Mouse (Mus musculus) CH12.LX (cell line): ENCODE data around the gene Tnnc1. TPM values are rescaled to one million over a fixed set of nuclear protein-coding genes. Genes with fewer than 3 reads are reported as not detected.

Experiments used
- DNase-seq: peaks from one replicate; pipeline ENCODE4 v3.0.0-alpha.2; 2013; ENCODE audit errors: extremely low read depth
- H3K27ac ChIP-seq: 2 replicates; pipeline ENCODE4 v1.5.1; 2012; ENCODE audit warnings: low read depth, mild to moderate bottlenecking, control low read depth, moderate library complexity; ENCODE audit not compliant: insufficient read depth
- H3K27me3 ChIP-seq: replicated peaks from 2 replicates; pipeline ENCODE3; 2012; ENCODE audit warnings: inconsistent platforms
- H3K36me3 ChIP-seq, 2 experiments: replicated peaks in 1 of 2; 2 replicates each; pipeline versions ENCODE3 to v1.6.1; 2012; ENCODE audit warnings: inconsistent platforms in 1 of 2, low read length in 1 of 2, mild to moderate bottlenecking in 1 of 2, mixed read lengths in 1 of 2, moderate library complexity in 1 of 2; ENCODE audit not compliant: control insufficient read depth in 1 of 2, insufficient read depth in 1 of 2
- H3K4me1 ChIP-seq, 2 experiments: 2 replicates each; pipeline ENCODE4 v1.6.1; 2012; ENCODE audit warnings: inconsistent platforms in 1 of 2, moderate library complexity in 1 of 2; ENCODE audit not compliant: insufficient read depth in 2 of 2, control insufficient read depth in 1 of 2
- H3K4me2 ChIP-seq: 2 replicates; pipeline ENCODE4 v1.6.1; 2012; ENCODE audit warnings: low read depth, mild to moderate bottlenecking, control low read depth; ENCODE audit not compliant: poor library complexity, insufficient read depth, severe bottlenecking
- H3K4me3 ChIP-seq, 3 experiments: fragments of 150-350 bp in 1 of 3; sonication (generic) in 1 of 3; replicated peaks in 1 of 3; 2 replicates each; pipeline versions ENCODE3 to v1.5.1; 2011 to 2012; ENCODE audit warnings: low read depth in 2 of 3, low read length in 2 of 3, mild to moderate bottlenecking in 2 of 3, moderate library complexity in 2 of 3, control low read depth in 1 of 3, improper control_type of control experiment in 1 of 3, inconsistent platforms in 1 of 3, mixed read lengths in 1 of 3; ENCODE audit not compliant: poor library complexity in 1 of 3
- H3K79me2 ChIP-seq: replicated peaks from 2 replicates; pipeline ENCODE4 v1.6.1; 2012; ENCODE audit warnings: mild to moderate bottlenecking, moderate library complexity; ENCODE audit not compliant: control insufficient read depth, poor library complexity, insufficient read depth, severe bottlenecking; ENCODE audit errors: extremely low read depth
- H3K9ac ChIP-seq: 2 replicates; pipeline ENCODE4 v1.6.1; 2012; ENCODE audit warnings: low read depth, mild to moderate bottlenecking, control low read depth, moderate library complexity; ENCODE audit not compliant: insufficient read depth
- H3K9me3 ChIP-seq: replicated peaks from 2 replicates; pipeline ENCODE3; 2012; ENCODE audit warnings: low read length, inconsistent platforms, mixed read lengths
- CHD1 ChIP-seq: IDR thresholded peaks from 2 replicates; pipeline ENCODE4 v1.6.1; 2012; ENCODE audit warnings: low read depth, low read length, improper control_type of control experiment, inconsistent platforms
- CHD2 ChIP-seq: IDR thresholded peaks from 2 replicates; pipeline ENCODE4 v1.6.1; 2011; ENCODE audit warnings: low read length, improper control_type of control experiment
- CTCF ChIP-seq, 2 experiments: IDR thresholded peaks in 1 of 2; conservative IDR thresholded peaks in 1 of 2; 2 replicates each; pipeline ENCODE4 v1.5.1; 2011 to 2012; ENCODE audit warnings: low read depth in 2 of 2, low read length in 2 of 2, improper control_type of control experiment in 1 of 2, inconsistent platforms in 1 of 2, mild to moderate bottlenecking in 1 of 2, moderate library complexity in 1 of 2
- E2F4 ChIP-seq: IDR thresholded peaks from 2 replicates; pipeline ENCODE4 v1.6.1; 2011; ENCODE audit warnings: low read depth, low read length, improper control_type of control experiment; ENCODE audit not compliant: insufficient replicate concordance
- ELF1 ChIP-seq: IDR thresholded peaks from 2 replicates; pipeline ENCODE4 v1.6.1; 2014; ENCODE audit warnings: low read depth, mild to moderate bottlenecking, inconsistent platforms, low read length, improper control_type of control experiment
- ETS1 ChIP-seq: conservative IDR thresholded peaks from 2 replicates; pipeline ENCODE4 v1.6.1; 2012; ENCODE audit warnings: low read depth, mild to moderate bottlenecking, inconsistent platforms, low read length, improper control_type of control experiment, moderate library complexity
- GABPA ChIP-seq: IDR thresholded peaks from 2 replicates; pipeline ENCODE4 v1.6.1; 2012; ENCODE audit warnings: low read depth, low read length, improper control_type of control experiment, inconsistent platforms; ENCODE audit not compliant: insufficient replicate concordance
- IRF4 ChIP-seq: IDR thresholded peaks from 2 replicates; pipeline ENCODE4 v1.6.1; 2014; ENCODE audit warnings: low read depth, mild to moderate bottlenecking, inconsistent platforms, low read length, improper control_type of control experiment
- KAT2A ChIP-seq: IDR thresholded peaks from 2 replicates; pipeline ENCODE4 v1.6.1; 2012; ENCODE audit warnings: low read length, improper control_type of control experiment, inconsistent platforms; ENCODE audit not compliant: insufficient replicate concordance
- MAFK ChIP-seq: IDR thresholded peaks from 2 replicates; pipeline ENCODE4 v1.6.1; 2011; ENCODE audit warnings: low read length, improper control_type of control experiment; ENCODE audit not compliant: insufficient replicate concordance
- MEF2A ChIP-seq: IDR thresholded peaks from 2 replicates; pipeline ENCODE4 v1.6.1; 2014; ENCODE audit warnings: low read depth, mild to moderate bottlenecking, inconsistent platforms, low read length, improper control_type of control experiment, borderline replicate concordance
- MXI1 ChIP-seq: IDR thresholded peaks from 2 replicates; pipeline ENCODE4 v1.6.1; 2011; ENCODE audit warnings: mild to moderate bottlenecking, low read depth, low read length, improper control_type of control experiment
- MYC ChIP-seq: IDR thresholded peaks from 2 replicates; pipeline ENCODE4 v1.6.1; 2011; ENCODE audit warnings: low read depth, mild to moderate bottlenecking, improper control_type of control experiment, low read length
- PAX5 ChIP-seq: IDR thresholded peaks from 2 replicates; pipeline ENCODE4 v1.6.1; 2012; ENCODE audit warnings: low read length, inconsistent platforms, mixed read lengths
- POLR2AphosphoS2 ChIP-seq: IDR thresholded peaks from 2 replicates; pipeline ENCODE4 v1.6.1; 2011; ENCODE audit warnings: low read depth, low read length, improper control_type of control experiment
- RCOR1 ChIP-seq: conservative IDR thresholded peaks from 2 replicates; pipeline ENCODE4 v1.6.1; 2012; ENCODE audit warnings: low read depth, mild to moderate bottlenecking, inconsistent platforms, low read length, improper control_type of control experiment
- SIN3A ChIP-seq: IDR thresholded peaks from 2 replicates; pipeline ENCODE4 v1.6.1; 2012; ENCODE audit warnings: low read length, improper control_type of control experiment, inconsistent platforms
- SMC3 ChIP-seq: IDR thresholded peaks from 2 replicates; pipeline ENCODE4 v1.6.1; 2011; ENCODE audit warnings: low read depth, low read length, improper control_type of control experiment
- TBP ChIP-seq: conservative IDR thresholded peaks from 2 replicates; pipeline ENCODE4 v1.6.1; 2011; ENCODE audit warnings: low read depth, low read length, improper control_type of control experiment
- USF1 ChIP-seq: IDR thresholded peaks from 2 replicates; pipeline ENCODE4 v1.6.1; 2014; ENCODE audit warnings: low read depth, mild to moderate bottlenecking, inconsistent platforms, low read length, improper control_type of control experiment
- USF2 ChIP-seq: conservative IDR thresholded peaks from 2 replicates; pipeline ENCODE4 v1.6.1; 2011; ENCODE audit warnings: low read depth, low read length, improper control_type of control experiment
- ZC3H11A ChIP-seq: IDR thresholded peaks from 2 replicates; pipeline ENCODE4 v1.6.1; 2012; ENCODE audit warnings: low read depth, mild to moderate bottlenecking, inconsistent platforms, low read length, improper control_type of control experiment
- dilution Hi-C: fragments of 300-500 bp; cut with MboI; formaldehyde crosslinking; loops from 2 replicates; pipeline ENCODE4 v1.14.3; 2020; ENCODE audit warnings: low sequenced_read_pairs; ENCODE audit not compliant: extremely low pct_unique_long_range_greater_than_20kb, extremely low pct_ligation_motif_present
- in situ Hi-C: fragments of 300-500 bp; cut with MboI; formaldehyde crosslinking; loops from 3 replicates; pipeline ENCODE4 v1.14.3; 2019; ENCODE audit warnings: low sequenced_read_pairs, low pct_ligation_motif_present, low pct_unique_long_range_greater_than_20kb, mixed read lengths
- polyA plus RNA-seq: library from polyadenylated mRNA; unstranded; fragments of >175 nt; gene quantifications from 2 replicates; pipeline ENCODE4 v1.2.1, GENCODE M21; 2012; ENCODE audit warnings: low read depth; ENCODE audit not compliant: insufficient read length
- total RNA-seq, 2 experiments: library from RNA; depleted of rRNA; stranded (reverse); fragments of 300-350 nt in 1 of 2; fragments of >200 nt in 1 of 2; gene quantifications; 2 replicates each; pipeline ENCODE4 v1.2.3; 2012 to 2014

Tnnc1 gene
- total and polyA plus RNA-seq, 3 experiments: 0.25 to 0.66 (median 0.63) TPM

DNA sequence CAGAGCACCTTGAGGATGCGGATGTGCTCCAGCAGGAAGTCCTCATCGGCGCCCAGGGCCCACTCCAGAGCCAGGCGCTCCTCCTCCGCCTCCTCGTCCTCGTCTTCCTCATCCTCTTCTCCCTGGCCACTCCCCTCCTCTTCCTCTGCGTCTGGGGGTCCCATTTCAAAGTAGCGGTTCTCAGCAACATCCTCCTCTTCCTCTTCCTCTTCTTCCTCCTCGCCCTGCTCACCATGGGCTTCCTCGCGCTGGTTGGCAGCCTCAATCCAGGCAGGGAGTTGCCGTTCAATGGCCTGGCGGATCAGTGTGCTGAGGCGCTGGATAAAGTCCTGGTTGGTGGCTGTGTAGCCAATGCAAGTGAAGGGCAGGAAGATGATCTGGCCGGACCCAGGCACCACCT lies 30.8 kb upstream of the Tnnc1 start:
- peaks cover 87 to 97% of the 10 kb centered on the region in 2 experiments for H3K36me3 ChIP-seq
- no peak for DNase-seq
- in situ Hi-C loops: no loop called here
- H3K4me2 ChIP-seq: no peak overlapping the region
- no peaks in the 10 kb centered on the region for H3K4me1 ChIP-seq
- dilution Hi-C loops: no loop called here
- TF ChIP-seq CTCF (conservative IDR thresholded peaks at IDR 0.05 in 1 of 2, IDR thresholded peaks at IDR 0.05 in 1 of 2; ENCODE audit: low read depth in 2 of 2, low read length in 2 of 2) (no peak), E2F4 (no peak), KAT2A (no peak)
- no peak overlapping the region for H3K9ac ChIP-seq
- H3K79me2 ChIP-seq: no peaks in the 10 kb centered on the region
- H3K27me3 ChIP-seq: no peaks in the 10 kb centered on the region
- no peak overlapping the region for H3K4me3 ChIP-seq
- no peaks in the 10 kb centered on the region for H3K9me3 ChIP-seq
- no peak overlapping the region for H3K27ac ChIP-seq

- Histone ChIP-seq H3K36me3 (peaks cover 87 to 97% of the 10 kb centered on the region in 2 experiments), H3K27me3 (no peaks in the 10 kb centered on the region), H3K27ac (no peak overlapping the region), H3K4me1 (no peaks in the 10 kb centered on the region), H3K79me2 (no peaks in the 10 kb centered on the region), H3K4me2 (no peak overlapping the region), H3K9me3 (no peaks in the 10 kb centered on the region), H3K4me3 (no peak overlapping the region), H3K9ac (no peak overlapping the region)
- dilution Hi-C loops: no loop called here
- no peak for DNase-seq
- in situ Hi-C loops: no loop called here
- TF ChIP-seq ETS1 (no peak), TBP (no peak), PAX5 (no peak), RCOR1 (no peak), USF1 (no peak), SMC3 (no peak), GABPA (no peak), MYC (no peak), POLR2AphosphoS2 (no peak), SIN3A (no peak), USF2 (no peak), MEF2A (no peak), MAFK (no peak), CHD2 (no peak), CHD1 (no peak), MXI1 (no peak), IRF4 (no peak), ZC3H11A (no peak), ELF1 (no peak)
These were observed 30.4 kb upstream of the Tnnc1 start for GRCm38 (mm10) chr14:31177715-31178114.
